Mouse (Mus musculus): ENCODE results near the gene Clip3.

Clip3 gene

GRCm38 (mm10) chr7:30327140-30327539, 35.6 kb downstream of the Clip3 start:
- DNase-seq = no peak

- DNase-seq = no peak
Measured at GRCm38 (mm10) chr7:30328379-30328778, 36.9 kb downstream of the Clip3 start.

GRCm38 (mm10) chr7:30331887-30332286, 40.4 kb downstream of the Clip3 start:
- DNase-seq = peak; percentile 45 to 70

- DNase-seq = no peak
Measured at GRCm38 (mm10) chr7:30332622-30333259, 41.2 kb downstream of the Clip3 start.

- peak; percentile 31 to 59 for DNase-seq
Measured at GRCm38 (mm10) chr7:30333436-30333835, 41.9 kb downstream of the Clip3 start.

DNA sequence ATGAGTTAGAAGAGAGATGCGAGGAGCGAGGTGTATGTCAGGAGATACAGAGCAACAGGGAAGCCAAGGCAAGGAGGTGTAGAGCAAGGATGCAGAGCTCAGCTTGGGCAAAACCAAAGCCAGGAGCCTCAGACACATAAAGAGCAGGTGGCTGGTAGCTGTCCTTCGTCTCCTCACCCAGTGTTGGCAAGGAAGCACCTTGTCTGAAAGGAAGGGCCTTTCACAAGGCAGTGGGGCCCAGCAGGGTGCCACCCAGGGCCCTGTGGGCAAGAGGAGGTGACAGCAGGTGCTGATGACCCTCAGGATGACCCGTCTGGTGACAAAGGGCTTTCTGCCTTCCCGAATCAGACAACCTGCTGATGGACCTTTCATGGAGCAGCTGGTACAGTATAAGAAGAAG, 43.0 kb downstream of the Clip3 start:
- no peak for DNase-seq

DNA sequence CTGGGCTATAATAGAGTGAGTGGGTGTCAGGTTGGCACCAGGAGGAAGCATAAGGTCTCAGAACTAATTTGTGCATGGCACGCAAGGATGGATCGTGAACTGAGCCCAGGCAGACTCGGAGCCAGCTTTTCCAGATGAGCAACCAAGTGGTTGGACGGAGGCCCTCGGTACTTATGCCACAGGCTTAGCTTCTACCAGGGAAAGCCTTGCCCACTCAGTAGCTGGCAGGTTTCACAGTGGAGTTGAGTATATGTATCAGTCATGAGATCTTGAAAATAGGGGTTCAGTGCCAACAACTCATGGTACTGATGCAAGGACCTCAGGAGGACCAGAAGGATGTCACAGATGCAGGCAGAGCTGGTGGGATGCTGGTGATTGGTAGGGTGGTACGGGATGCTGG, 44.2 kb downstream of the Clip3 start:
- DNase-seq = no peak

DNA sequence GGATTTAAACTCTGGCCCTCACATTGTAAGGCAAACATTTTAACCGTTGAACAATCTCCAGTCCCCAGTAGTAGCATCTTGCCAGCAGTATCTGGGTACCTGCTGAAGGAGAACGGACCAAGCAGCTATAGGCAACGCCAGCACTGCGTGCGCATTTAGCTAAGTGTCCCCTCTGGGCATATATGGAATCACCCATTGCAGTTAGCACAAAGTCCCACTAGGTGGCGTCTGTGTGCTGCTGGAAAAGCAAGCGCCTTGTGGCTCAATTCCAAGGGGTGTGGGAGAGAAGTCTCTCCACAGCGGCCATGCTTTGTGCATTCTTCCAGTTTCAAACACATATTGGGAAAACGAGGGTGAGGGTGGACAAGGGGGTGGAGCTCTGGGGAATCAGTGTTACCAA, 44.9 kb downstream of the Clip3 start:
- peak in 1 of 2 experiments; percentile 45 for DNase-seq

DNA sequence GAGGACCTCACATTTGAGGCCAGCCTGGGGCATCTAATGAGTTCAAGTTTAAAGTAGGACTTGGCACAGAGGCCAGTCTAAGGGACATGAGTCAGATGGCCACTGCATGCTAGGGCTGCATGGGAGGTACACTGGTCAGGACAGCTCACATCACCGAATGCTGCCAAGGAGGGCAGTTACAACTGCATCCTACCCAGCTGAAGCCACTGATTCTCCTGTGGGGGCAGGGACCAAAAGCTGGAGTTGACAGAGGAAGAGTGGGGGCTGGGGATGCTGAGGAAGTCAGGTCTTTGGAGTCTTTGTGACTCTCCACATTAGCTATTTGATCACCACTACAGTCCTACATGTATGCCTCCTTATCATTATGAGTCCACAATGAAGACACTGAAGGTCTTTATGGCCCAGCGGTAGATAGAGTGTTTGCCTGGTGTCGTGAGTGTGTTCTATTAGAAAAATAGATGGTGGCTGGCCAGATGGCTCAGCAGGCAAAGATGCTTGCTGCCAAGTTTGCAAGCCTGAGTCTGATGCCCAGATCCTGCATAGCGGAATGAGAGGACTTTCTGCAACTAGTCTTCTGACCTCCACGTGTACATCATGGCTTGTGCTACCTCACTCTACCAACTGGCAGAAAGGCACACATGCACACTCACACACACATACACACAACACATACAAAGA, 48.0 kb downstream of the Clip3 start:
- no peak for DNase-seq

- DNase-seq = no peak
Measured at GRCm38 (mm10) chr7:30346635-30347379, 55.3 kb downstream of the Clip3 start.

DNA sequence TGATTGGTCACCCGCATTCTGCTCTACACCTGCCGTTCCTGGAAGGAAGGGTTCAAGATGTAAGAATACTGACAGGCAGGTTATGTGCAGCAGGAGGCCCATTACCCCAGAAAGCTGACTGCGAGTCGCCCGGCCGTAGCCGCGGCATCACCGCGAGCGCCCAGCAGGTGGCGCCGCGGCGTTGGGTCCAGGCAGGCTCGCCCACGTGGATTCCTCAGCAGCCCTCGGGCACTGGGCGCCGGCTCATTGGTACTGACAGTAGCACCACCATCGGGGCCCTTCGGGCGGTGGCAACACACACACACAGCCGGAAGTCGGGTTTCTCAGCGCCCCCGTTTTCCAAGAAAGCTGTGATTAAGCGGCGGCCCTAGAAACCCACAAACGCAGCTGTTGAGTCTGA, 56.3 kb downstream of the Clip3 start:
- peak; percentile 28 to 36 for DNase-seq

GRCm38 (mm10) chr7:30353279-30353822, 61.8 kb downstream of the Clip3 start:
- DNase-seq = no peak

DNA sequence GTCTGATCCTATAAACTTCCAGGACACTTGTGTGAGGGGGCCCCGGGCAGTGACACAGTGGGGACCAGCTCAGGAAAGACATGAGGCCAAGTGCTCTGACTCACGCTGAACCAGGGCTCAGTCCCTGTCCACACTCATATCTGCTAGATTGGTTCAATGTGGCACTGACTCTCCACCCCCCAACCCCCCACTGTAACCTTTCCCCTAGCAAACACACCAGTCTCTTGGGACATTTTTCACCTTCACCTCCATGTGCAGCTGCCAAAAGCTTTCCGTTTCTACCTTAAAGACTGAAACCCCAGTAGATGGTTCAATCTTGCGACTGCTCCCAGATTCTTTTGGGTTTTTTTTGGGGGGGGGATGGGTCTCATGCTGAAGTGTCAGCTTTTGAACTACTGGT, 62.5 kb downstream of the Clip3 start:
- DNase-seq = no peak

Measured in thymus, adult 18-20 months (tissue).